ENCODE assay signal across 23 mouse cellular contexts in genomic region chr7:123397931-123398330, GRCm38 (mm10). TPM values are rescaled to one million over a fixed set of nuclear protein-coding genes. Genes with fewer than 3 reads are reported as not detected.
DNase-seq lines count a peak whose midpoint lies in the region; TF ChIP-seq lines count a peak whose summit lies in the region.
"Had no signal": no experiment of that assay in that cellular context is flagged by ENCODE, and none has a peak within 500 bp of the region (broad histone marks: within the 10 kb centered on the region; RNA-seq: fewer than 3 reads in every experiment).

No protein-coding gene starts in this region.

- in situ Hi-C loops in CH12.LX (cut with MboI; ENCODE audit: low pct_ligation_motif_present, low pct_unique_long_range_greater_than_20kb, low sequenced_read_pairs) = no loop called here

- H3K27ac ChIP-seq in cerebellum, adult 2 months (ENCODE audit: insufficient read depth, low read length) = no peak overlapping the region
- peak overlapping the region; percentile 20; the same call in 1 of the 2 replicates for H3K27ac ChIP-seq in CH12.LX (ENCODE audit: insufficient read depth, low read depth)
- H3K27ac ChIP-seq in small intestine, adult 2 months (ENCODE audit: insufficient read depth, low read depth, low read length) = peak overlapping the region; percentile 73; the same call in 1 of the 2 replicates
- no peak overlapping the region for H3K27ac ChIP-seq in left cerebral cortex, adult 2 months
- H3K27ac ChIP-seq: embryonic facial prominence, embryonic 10.5 days; embryonic facial prominence, embryonic 13.5 days; forebrain, embryonic 12.5 days; forebrain, embryonic 15.5 days; heart, adult 2 months; heart, embryonic 10.5 days; heart, embryonic 13.5 days; hindbrain, embryonic 14.5 days; hindbrain, postnatal 0 days had no signal

- H3K27me3 ChIP-seq in cerebellum, adult 2 months (ENCODE audit: control insufficient read depth, insufficient read depth, low read length) = no peaks in the 10 kb centered on the region
- no peaks in the 10 kb centered on the region for H3K27me3 ChIP-seq in CH12.LX (replicated peaks)
- no peaks in the 10 kb centered on the region for H3K27me3 ChIP-seq in small intestine, adult 2 months (ENCODE audit: control insufficient read depth, insufficient read depth, low read length)
- H3K27me3 ChIP-seq: embryonic facial prominence, embryonic 13.5 days; forebrain, embryonic 12.5 days; forebrain, embryonic 15.5 days; heart, embryonic 13.5 days had no signal

- H3K9ac ChIP-seq in CH12.LX (ENCODE audit: insufficient read depth, low read depth) = 0 out of 2 replicates have a peak overlapping the region, but pooled peaks have one; percentile 9
- H3K9ac ChIP-seq: embryonic facial prominence, embryonic 13.5 days; forebrain, embryonic 12.5 days; forebrain, embryonic 15.5 days; heart, embryonic 13.5 days; hindbrain, embryonic 14.5 days had no signal

- no peak overlapping the region for H3K4me3 ChIP-seq in cerebellum, adult 2 months (replicated peaks; ENCODE audit: insufficient read depth, low read depth, low read length)
- H3K4me3 ChIP-seq in CH12.LX (replicated peaks in 1 of 3; ENCODE audit: low read depth in 2 of 3, low read length in 2 of 3, poor library complexity in 1 of 3) = no peak overlapping the region
- H3K4me3 ChIP-seq in small intestine, adult 2 months (ENCODE audit: low read depth, low read length) = no peak overlapping the region
- H3K4me3 ChIP-seq in left cerebral cortex, adult 2 months = no peak overlapping the region
- H3K4me3 ChIP-seq: embryonic facial prominence, embryonic 10.5 days; embryonic facial prominence, embryonic 13.5 days; erythroblast, embryonic 14.5 days; forebrain, embryonic 12.5 days; forebrain, embryonic 15.5 days; heart, adult 2 months; heart, embryonic 10.5 days; heart, embryonic 13.5 days had no signal

- peaks cover 26% of the 10 kb centered on the region for H3K4me1 ChIP-seq in cerebellum, adult 2 months (ENCODE audit: control insufficient read depth, insufficient read depth, low read length)
- peaks cover 11 to 23% of the 10 kb centered on the region in 2 experiments for H3K4me1 ChIP-seq in CH12.LX (ENCODE audit: control insufficient read depth in 1 of 2, insufficient read depth in 2 of 2)
- H3K4me1 ChIP-seq in small intestine, adult 2 months (ENCODE audit: control insufficient read depth, insufficient read depth, insufficient read length, low read length) = peaks cover 21% of the 10 kb centered on the region
- H3K4me1 ChIP-seq: embryonic facial prominence, embryonic 10.5 days; embryonic facial prominence, embryonic 13.5 days; forebrain, embryonic 12.5 days had no signal

- no peaks in the 10 kb centered on the region for H3K9me3 ChIP-seq in CH12.LX (replicated peaks; ENCODE audit: low read length)
- H3K9me3 ChIP-seq: embryonic facial prominence, embryonic 10.5 days; embryonic facial prominence, embryonic 13.5 days; forebrain, embryonic 12.5 days; forebrain, embryonic 15.5 days; heart, embryonic 10.5 days; heart, embryonic 13.5 days had no signal

- no peak for TF ChIP-seq EP300 in CH12.LX (IDR thresholded peaks at IDR 0.05; ENCODE audit: low read length)

- peak overlapping the region; percentile 72 for H3K4me2 ChIP-seq in CH12.LX (ENCODE audit: insufficient read depth, low read depth, poor library complexity, severe bottlenecking)
- H3K4me2 ChIP-seq: embryonic facial prominence, embryonic 13.5 days; forebrain, embryonic 12.5 days; forebrain, embryonic 15.5 days; heart, embryonic 13.5 days; hindbrain, embryonic 14.5 days had no signal

- H3K36me3 ChIP-seq in CH12.LX (replicated peaks in 1 of 2; ENCODE audit: control insufficient read depth in 1 of 2, insufficient read depth in 1 of 2, low read length in 1 of 2) = peaks cover 0 to 39% of the 10 kb centered on the region in 2 experiments
- H3K36me3 ChIP-seq in small intestine, adult 2 months (ENCODE audit: control insufficient read depth, insufficient read depth, low read length) = peaks cover 18% of the 10 kb centered on the region

- TF ChIP-seq POLR2A in cerebellum, adult 2 months (IDR thresholded peaks at IDR 0.05; ENCODE audit: borderline replicate concordance, insufficient read depth, low read length) = no peak
- TF ChIP-seq POLR2A in CH12.LX (IDR thresholded peaks at IDR 0.05; ENCODE audit: low read depth, low read length) = no peak
- TF ChIP-seq POLR2A in small intestine, adult 2 months (IDR thresholded peaks at IDR 0.05; ENCODE audit: low read depth, low read length) = no peak

- TF ChIP-seq RAD21 in CH12.LX (IDR thresholded peaks at IDR 0.05; ENCODE audit: low read depth, low read length) = no peak

- dilution Hi-C loops in CH12.LX (cut with MboI; ENCODE audit: extremely low pct_ligation_motif_present, extremely low pct_unique_long_range_greater_than_20kb, low sequenced_read_pairs) = no loop called here

- H3K79me2 ChIP-seq in CH12.LX (replicated peaks; ENCODE audit: control insufficient read depth, extremely low read depth, insufficient read depth, poor library complexity, severe bottlenecking) = no peaks in the 10 kb centered on the region

- peak; percentile 54 to 68 for DNase-seq in cerebellum, adult 2 months
- DNase-seq in cerebellum, adult 9-10 months = no peak
- DNase-seq in CH12.LX (ENCODE audit: extremely low read depth) = no peak
- peak; percentile 66 for DNase-seq in brain, adult 2 months (ENCODE audit: low read depth, low spot score)
- no peak for DNase-seq in left cerebral cortex, adult 2 months (ENCODE audit: extremely low spot score in 1 of 2, low spot score in 2 of 2)
- DNase-seq: adrenal gland, adult 8-10 months; adrenal gland, postnatal 25 days; embryo, embryonic 11 days; gastrocnemius, postnatal 36 days; heart, adult 2 months; heart, postnatal 14 days; heart, postnatal 4 days; kidney, adult 18-20 months had no signal

- TF ChIP-seq CTCF in cerebellum, adult 2 months (IDR thresholded peaks at IDR 0.05; ENCODE audit: borderline replicate concordance, insufficient read depth, low read depth, low read length) = no peak
- no peak for TF ChIP-seq CTCF in CH12.LX (conservative IDR thresholded peaks at IDR 0.05 in 1 of 2, IDR thresholded peaks at IDR 0.05 in 1 of 2; ENCODE audit: low read depth in 2 of 2, low read length in 2 of 2)
- TF ChIP-seq CTCF in small intestine, adult 2 months (IDR thresholded peaks at IDR 0.05; ENCODE audit: extremely low read depth, insufficient read length, insufficient replicate concordance, low read depth, low read length) = no peak
- TF ChIP-seq CTCF in left cerebral cortex, adult 2 months (IDR thresholded peaks at IDR 0.05) = no peak

- intact Hi-C loops in left cerebral cortex, adult 2 months (cut with DNase I) = loop anchor here (5.0 kb wide), 1 partner anchor 191 kb away; no protein-coding TSS in a partner anchor

- WGBS in cerebellum, adult 2 months = 26% methylated on average over 8 of the region's 8 CpGs
- WGBS in small intestine, adult 2 months = 76% methylated on average over 8 of the region's 8 CpGs

TF ChIP-seq in CH12.LX, 34 proteins besides CTCF, POLR2A, EP300 and RAD21:
- TF ChIP-seq BHLHE40 (IDR thresholded peaks at IDR 0.05; ENCODE audit: low read depth, low read length) = no peak
- no peak for TF ChIP-seq HCFC1 (IDR thresholded peaks at IDR 0.05; ENCODE audit: low read depth, low read length)
- TF ChIP-seq POLR2AphosphoS2 (IDR thresholded peaks at IDR 0.05; ENCODE audit: low read depth, low read length) = no peak
- no peak for TF ChIP-seq MAZ (IDR thresholded peaks at IDR 0.05; ENCODE audit: low read depth, low read length)
- TF ChIP-seq CHD2 (IDR thresholded peaks at IDR 0.05; ENCODE audit: low read length) = no peak
- TF ChIP-seq MAFK (IDR thresholded peaks at IDR 0.05; ENCODE audit: insufficient replicate concordance, low read length) = no peak
- TF ChIP-seq ZKSCAN1 (IDR thresholded peaks at IDR 0.05; ENCODE audit: borderline replicate concordance, low read depth, low read length) = no peak
- no peak for TF ChIP-seq MEF2A (IDR thresholded peaks at IDR 0.05; ENCODE audit: borderline replicate concordance, low read depth, low read length)
- TF ChIP-seq TCF12 (IDR thresholded peaks at IDR 0.05; ENCODE audit: low read depth, low read length) = no peak
- TF ChIP-seq PAX5 (IDR thresholded peaks at IDR 0.05; ENCODE audit: low read length) = no peak
- TF ChIP-seq USF1 (IDR thresholded peaks at IDR 0.05; ENCODE audit: low read depth, low read length) = no peak
- no peak for TF ChIP-seq NELFE (IDR thresholded peaks at IDR 0.05; ENCODE audit: low read depth, low read length)
- TF ChIP-seq KAT2A (IDR thresholded peaks at IDR 0.05; ENCODE audit: insufficient replicate concordance, low read length) = no peak
- no peak for TF ChIP-seq CHD1 (IDR thresholded peaks at IDR 0.05; ENCODE audit: low read depth, low read length)
- TF ChIP-seq JUN (IDR thresholded peaks at IDR 0.05; ENCODE audit: insufficient read depth, low read depth, low read length) = no peak
- TF ChIP-seq MXI1 (IDR thresholded peaks at IDR 0.05; ENCODE audit: low read depth, low read length) = no peak
- TF ChIP-seq ZC3H11A (IDR thresholded peaks at IDR 0.05; ENCODE audit: low read depth, low read length) = no peak
- no peak for TF ChIP-seq ZNF384 (IDR thresholded peaks at IDR 0.05; ENCODE audit: low read depth, low read length)

RNA-seq across cellular contexts. Expression of gene Arhgap17, which starts 28.2 kb away (rescaled TPM):
- polyA plus RNA-seq in cerebellum, adult 2 months (2012; rRNA removed) = 21.2 and 24.7 TPM in 2 replicates
- total RNA-seq in CH12.LX (2012; rRNA removed) (5.8 and 6.7 TPM in 2 replicates), CH12.LX (2014; rRNA removed) (6.3 and 7.4 TPM in 2 replicates)
- polyA plus RNA-seq in CH12.LX (2012; ENCODE audit: insufficient read length, low read depth) = 43.7 and 56.1 TPM in 2 replicates
- polyA plus RNA-seq in small intestine, adult 2 months (2012; rRNA removed) = 24.7 and 69.8 TPM in 2 replicates
- total RNA-seq in left cerebral cortex, adult 2 months (2021) = 10 to 100 TPM; 20.3 to 22.1 TPM

RNA-seq across cellular contexts. Expression of gene Lcmt1, which starts 28.3 kb away (rescaled TPM):
- 77.0 and 81.3 TPM in 2 replicates for polyA plus RNA-seq in cerebellum, adult 2 months (2012; rRNA removed)
- total RNA-seq in CH12.LX (2012; rRNA removed) (26.4 and 27.6 TPM in 2 replicates), CH12.LX (2014; rRNA removed) (34.8 and 38.0 TPM in 2 replicates)
- 26.4 and 28.6 TPM in 2 replicates for polyA plus RNA-seq in CH12.LX (2012; ENCODE audit: insufficient read length, low read depth)
- polyA plus RNA-seq in small intestine, adult 2 months (2012; rRNA removed) = 21.5 and 21.6 TPM in 2 replicates
- 10 to 100 TPM; 82.1 to 88.2 TPM for total RNA-seq in left cerebral cortex, adult 2 months (2021)

Comparison
In these comparisons a context has a peak if more than half of its experiments do, and no peak if none do; other contexts are left out.
1. DNase-seq: peak in cerebellum, adult 2 months (2 of 2) and brain, adult 2 months (single experiment); none in cerebellum, adult 9-10 months (single experiment), CH12.LX (single experiment) and left cerebral cortex, adult 2 months (0 of 2).
2. H3K27ac ChIP-seq: peak in CH12.LX (single experiment) and small intestine, adult 2 months (single experiment); none in cerebellum, adult 2 months (single experiment) and left cerebral cortex, adult 2 months (single experiment).